Mouse (Mus musculus) midbrain, embryonic 10.5 days (tissue): ENCODE results near the gene Scaf4. TPM values are rescaled to one million over a fixed set of nuclear protein-coding genes. Genes with fewer than 3 reads are reported as not detected.
A peak's percentile ranks its signal among the peaks of the same experiment; 100 is the strongest.

Experiments
- DNase-seq: peaks from one replicate; pipeline ENCODE4 v3.0.0-alpha.2; 2017; ENCODE audit warnings: low spot score
- H3K27ac ChIP-seq: fragments of 300-500 bp; sonication (generic); replicated peaks from 2 replicates; pipeline ENCODE4 v1.5.1; 2016; ENCODE audit warnings: mild to moderate bottlenecking
- H3K27me3 ChIP-seq: fragments of 300-500 bp; sonication (generic); 2 replicates; pipeline ENCODE4 v1.6.1; 2016; ENCODE audit warnings: low read depth, mild to moderate bottlenecking; ENCODE audit not compliant: poor library complexity, severe bottlenecking
- H3K36me3 ChIP-seq: fragments of 300-500 bp; sonication (generic); 2 replicates; pipeline ENCODE4 v1.6.1; 2016; ENCODE audit warnings: mild to moderate bottlenecking, moderate library complexity
- H3K4me1 ChIP-seq: fragments of 300-500 bp; sonication (generic); 2 replicates; pipeline ENCODE4 v1.6.1; 2016
- H3K4me3 ChIP-seq: fragments of 300-500 bp; sonication (generic); 2 replicates; pipeline ENCODE4 v1.5.1; 2016; ENCODE audit warnings: mild to moderate bottlenecking, moderate library complexity
- H3K9me3 ChIP-seq: fragments of 300-500 bp; sonication (generic); replicated peaks from 2 replicates; pipeline ENCODE4 v1.6.1; 2016; ENCODE audit warnings: mild to moderate bottlenecking
- WGBS: fragments of 180-500 bp; shearing (Covaris S2); methylation state at CpG from one replicate; pipeline ENCODE4 v1.1.7; 2016; 5-methylcytosine and 5-hydroxymethylcytosine counted together
- polyA plus RNA-seq: library from polyadenylated mRNA; unstranded; fragments of >200 nt; fragmentation: Nextera tagmentation; extraction: Ambion mirVana; gene quantifications from 2 replicates; pipeline ENCODE4 v1.2.1, GENCODE M21; 2016

The Scaf4 gene
- polyA plus RNA-seq, 1 experiment from 2014 or later = 34.6 TPM

GRCm38 (mm10) chr16:90282620-90283265 lies 1.6 kb downstream of the Scaf4 start:
- peak overlapping the region; percentile 99 for H3K27ac ChIP-seq
- WGBS = 37% methylated on average over 14 of the region's 14 CpGs

DNA sequence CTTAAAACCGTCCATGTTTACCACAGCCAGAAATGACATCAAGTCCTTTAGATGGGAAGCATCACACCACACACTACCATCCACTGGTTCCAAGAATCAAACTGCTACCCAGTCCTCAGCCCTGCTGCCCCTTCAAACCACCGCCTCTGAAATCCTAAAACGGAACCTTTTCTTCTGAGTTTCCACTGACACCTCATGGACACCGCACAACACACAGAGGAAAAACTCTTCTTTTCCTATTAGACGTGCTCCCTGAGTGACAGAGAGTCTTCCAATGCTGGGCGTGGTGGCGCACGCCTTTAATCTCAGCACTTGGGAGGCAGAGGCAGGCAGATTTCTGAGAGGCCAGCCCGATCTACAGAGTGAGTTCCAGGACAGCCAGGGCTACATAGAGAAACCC lies 2.9 kb downstream of the Scaf4 start:
- Histone ChIP-seq H3K4me3 (0 out of 2 replicates have a peak overlapping the region, but pooled peaks have one; percentile 16), H3K27ac (no peak overlapping the region), H3K27me3 (no peaks in the 10 kb centered on the region), H3K9me3 (no peaks in the 10 kb centered on the region), H3K4me1 (peaks cover 54% of the 10 kb centered on the region), H3K36me3 (peaks cover 6% of the 10 kb centered on the region; the same call in 1 of the 2 replicates)
- WGBS = 91% methylated on average over 9 of the region's 9 CpGs
- no peak for DNase-seq

More at GRCm38 (mm10) chr16:90282620-90283265, 1.6 kb downstream of the Scaf4 start:
- Histone ChIP-seq H3K9me3 (no peaks in the 10 kb centered on the region), H3K27me3 (no peaks in the 10 kb centered on the region), H3K36me3 (peaks cover 6% of the 10 kb centered on the region; the same call in 1 of the 2 replicates), H3K4me1 (peaks cover 54% of the 10 kb centered on the region), H3K4me3 (peak overlapping the region; percentile 100)
- DNase-seq = no peak

DNA sequence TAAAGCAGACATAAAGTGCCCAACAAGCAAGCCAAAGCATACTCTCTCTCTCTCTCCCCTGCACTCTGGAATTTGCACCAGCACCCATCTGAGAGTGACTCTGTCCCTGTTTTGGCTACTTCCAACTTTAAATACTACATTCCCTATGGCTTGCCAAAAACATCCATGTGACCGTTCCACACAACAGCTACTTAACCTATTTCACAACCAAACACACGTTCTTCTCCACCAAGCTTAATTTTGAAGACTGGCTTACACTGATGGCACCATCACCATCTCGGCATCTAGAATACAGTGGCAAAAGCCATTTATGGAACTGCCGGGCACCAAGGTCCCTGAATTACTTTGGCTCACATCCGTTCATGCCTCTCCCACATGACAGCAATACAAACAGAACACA lies 3.3 kb downstream of the Scaf4 start:
- no peaks in the 10 kb centered on the region for H3K9me3 ChIP-seq
- no peak overlapping the region for H3K27ac ChIP-seq
- H3K27me3 ChIP-seq = no peaks in the 10 kb centered on the region
- no peak overlapping the region for H3K4me3 ChIP-seq
- DNase-seq = no peak
- H3K4me1 ChIP-seq = peaks cover 54% of the 10 kb centered on the region
- WGBS = 91% methylated on average over 5 of the region's 5 CpGs
- H3K36me3 ChIP-seq = peaks cover 6% of the 10 kb centered on the region; the same call in 1 of the 2 replicates

DNA sequence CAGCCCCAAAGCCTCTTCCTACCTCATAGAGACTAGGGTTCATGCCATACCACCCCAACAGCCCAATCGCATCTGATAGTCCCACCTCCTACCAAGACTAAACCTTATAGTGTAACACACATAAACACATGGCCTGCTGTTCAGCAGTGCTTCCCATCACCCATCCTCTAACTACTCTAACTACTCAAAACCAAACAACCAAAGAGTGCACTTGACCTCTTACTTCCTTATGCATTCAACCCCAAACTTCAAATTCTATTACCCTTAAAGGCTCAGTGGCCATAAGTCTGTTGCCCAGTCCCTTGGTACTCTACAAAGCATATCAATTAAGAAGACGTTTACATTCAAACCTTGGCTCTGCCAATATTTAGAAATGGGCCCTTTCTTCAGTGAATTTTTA lies 3.8 kb downstream of the Scaf4 start:
- WGBS = 75% methylated on average over 2 of the region's 2 CpGs
- H3K27ac ChIP-seq = no peak overlapping the region
- no peaks in the 10 kb centered on the region for H3K27me3 ChIP-seq
- peaks cover 54% of the 10 kb centered on the region for H3K4me1 ChIP-seq
- H3K4me3 ChIP-seq = no peak overlapping the region
- H3K36me3 ChIP-seq = peaks cover 9% of the 10 kb centered on the region; the same call in 1 of the 2 replicates
- no peaks in the 10 kb centered on the region for H3K9me3 ChIP-seq
- DNase-seq = no peak

- Histone ChIP-seq H3K4me1 (peaks cover 40% of the 10 kb centered on the region), H3K27me3 (no peaks in the 10 kb centered on the region), H3K36me3 (peaks cover 13% of the 10 kb centered on the region), H3K9me3 (no peaks in the 10 kb centered on the region), H3K4me3 (no peak overlapping the region), H3K27ac (no peak overlapping the region)
- no peak for DNase-seq
- 83% methylated on average over 6 of the region's 6 CpGs for WGBS
These were observed 5.2 kb downstream of the Scaf4 start for GRCm38 (mm10) chr16:90279058-90279457.

DNA sequence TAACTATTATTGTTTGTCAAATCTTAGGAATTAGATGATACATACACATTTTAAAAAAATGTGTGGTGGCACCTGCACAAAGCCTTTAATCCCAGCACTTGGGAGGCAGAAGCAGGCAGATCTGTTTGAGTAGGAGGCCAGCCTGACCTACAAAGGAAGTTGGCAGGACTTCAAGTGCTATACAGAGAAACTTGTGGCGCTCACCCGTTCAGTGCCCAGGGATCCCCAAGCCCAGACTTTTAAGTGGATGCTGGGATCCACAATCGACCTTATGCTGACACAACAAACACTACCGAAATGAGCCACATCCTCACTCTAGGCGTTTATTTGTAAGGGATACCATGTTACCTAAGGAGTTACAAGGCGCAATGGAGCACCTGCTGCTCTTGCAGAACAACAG lies 8.8 kb downstream of the Scaf4 start:
- Histone ChIP-seq H3K4me3 (no peak overlapping the region), H3K27me3 (no peaks in the 10 kb centered on the region), H3K4me1 (peaks cover 14% of the 10 kb centered on the region), H3K27ac (no peak overlapping the region), H3K36me3 (peaks cover 23% of the 10 kb centered on the region), H3K9me3 (no peaks in the 10 kb centered on the region)
- no peak for DNase-seq
- 93% methylated on average over 6 of the region's 6 CpGs for WGBS

DNA sequence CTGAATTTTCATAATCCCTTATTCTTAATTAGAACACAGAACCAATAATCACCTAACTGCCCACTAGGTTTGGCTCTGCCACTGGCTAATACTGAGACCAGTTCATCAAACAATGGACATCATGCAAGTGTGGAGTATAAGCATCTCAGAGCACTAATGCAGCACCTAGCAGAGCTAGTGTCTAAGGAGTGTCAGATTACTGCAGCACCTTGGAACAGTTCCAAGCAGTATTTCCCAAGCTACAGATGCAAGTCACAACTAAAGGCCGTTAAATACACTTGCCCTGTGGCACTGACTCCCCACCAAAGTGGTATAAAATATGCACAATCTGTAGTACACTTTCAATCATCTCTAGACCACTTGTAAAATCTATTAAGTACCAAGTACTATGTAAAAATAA lies 17.7 kb downstream of the Scaf4 start:
- Histone ChIP-seq H3K9me3 (no peaks in the 10 kb centered on the region), H3K4me3 (no peak overlapping the region), H3K4me1 (no peaks in the 10 kb centered on the region), H3K27me3 (no peaks in the 10 kb centered on the region), H3K27ac (no peak overlapping the region), H3K36me3 (peaks cover 17% of the 10 kb centered on the region)
- no peak for DNase-seq
- 80% methylated on average over 1 of the region's 1 CpGs for WGBS

DNA sequence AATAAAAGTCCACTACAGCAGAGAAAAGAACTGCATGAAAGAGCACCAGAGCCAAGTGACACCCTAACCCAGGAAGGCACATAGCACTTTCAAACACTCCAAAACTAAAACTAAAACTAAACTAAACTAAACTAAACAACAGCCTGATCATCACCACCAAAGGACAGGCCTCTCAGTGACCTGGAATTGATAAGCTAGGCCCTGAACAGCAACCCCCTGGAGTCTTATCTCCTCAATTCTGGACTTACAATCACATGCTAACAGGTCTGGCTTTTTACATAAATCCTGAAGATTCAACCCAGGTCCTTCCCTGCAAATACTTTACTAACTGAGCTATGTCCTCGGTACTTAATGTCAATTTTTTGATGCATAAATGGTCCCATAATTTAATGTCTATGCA lies 19.2 kb downstream of the Scaf4 start:
- Histone ChIP-seq H3K4me1 (no peaks in the 10 kb centered on the region), H3K36me3 (peaks cover 32% of the 10 kb centered on the region), H3K27me3 (no peaks in the 10 kb centered on the region), H3K27ac (no peak overlapping the region), H3K4me3 (no peak overlapping the region), H3K9me3 (no peaks in the 10 kb centered on the region)
- DNase-seq = no peak
- WGBS = 86% methylated on average over 1 of the region's 1 CpGs

DNA sequence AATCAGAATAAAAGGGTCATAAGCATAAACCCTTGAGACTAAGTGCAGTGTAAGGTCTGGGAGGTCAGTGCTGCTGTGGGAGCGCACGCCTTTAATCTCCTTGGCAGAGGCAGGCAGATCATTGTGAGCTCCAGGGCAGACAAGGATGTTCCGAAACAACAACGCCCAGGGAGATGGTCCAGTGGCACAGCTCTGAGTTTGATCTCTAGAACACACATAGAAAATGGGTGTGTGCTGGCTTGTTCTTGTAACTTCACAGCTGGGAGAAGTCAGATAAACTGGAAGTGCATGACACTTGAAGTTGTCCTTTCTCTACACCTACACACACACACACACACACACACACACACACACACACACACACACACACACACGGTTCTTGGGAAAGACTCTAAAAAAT lies 20.3 kb downstream of the Scaf4 start:
- no peak overlapping the region for H3K27ac ChIP-seq
- no peak overlapping the region for H3K4me3 ChIP-seq
- no peaks in the 10 kb centered on the region for H3K4me1 ChIP-seq
- no peak for DNase-seq
- H3K27me3 ChIP-seq = no peaks in the 10 kb centered on the region
- whole genome bisulfite sequencing = 84% methylated on average over 5 of the region's 5 CpGs
- H3K9me3 ChIP-seq = no peaks in the 10 kb centered on the region
- H3K36me3 ChIP-seq = peaks cover 42% of the 10 kb centered on the region

GRCm38 (mm10) chr16:90261791-90262190 lies 22.5 kb downstream of the Scaf4 start:
- H3K27ac ChIP-seq = no peak overlapping the region
- H3K36me3 ChIP-seq = peaks cover 65% of the 10 kb centered on the region
- no peaks in the 10 kb centered on the region for H3K4me1 ChIP-seq
- no peak for DNase-seq
- H3K4me3 ChIP-seq = no peak overlapping the region
- H3K9me3 ChIP-seq = no peaks in the 10 kb centered on the region
- no peaks in the 10 kb centered on the region for H3K27me3 ChIP-seq
- 98% methylated on average over 2 of the region's 2 CpGs for WGBS

GRCm38 (mm10) chr16:90260097-90260496 lies 24.2 kb downstream of the Scaf4 start:
- Histone ChIP-seq H3K27ac (no peak overlapping the region), H3K27me3 (no peaks in the 10 kb centered on the region), H3K4me1 (no peaks in the 10 kb centered on the region), H3K4me3 (no peak overlapping the region), H3K9me3 (no peaks in the 10 kb centered on the region), H3K36me3 (peaks cover 80% of the 10 kb centered on the region)
- DNase-seq = no peak
- 98% methylated on average over 4 of the region's 4 CpGs for WGBS

DNA sequence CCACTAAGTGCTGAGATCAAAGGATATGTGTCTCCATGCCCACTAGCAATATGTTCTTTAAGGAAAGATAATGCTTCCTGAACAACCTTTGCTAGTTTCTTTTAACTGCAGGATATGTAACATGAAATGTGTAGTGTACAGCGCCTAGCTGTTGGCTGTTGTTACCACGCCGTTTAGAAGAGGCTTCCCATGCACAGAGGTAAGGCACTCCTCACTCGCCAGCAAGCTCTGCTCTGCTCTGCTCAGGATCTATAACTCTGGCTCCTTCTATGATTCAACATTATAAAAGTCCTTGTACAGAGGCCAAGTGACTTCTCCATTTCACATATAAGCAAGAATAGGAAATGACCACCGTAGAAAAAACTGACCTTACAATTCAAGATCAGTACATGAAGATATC lies 24.7 kb downstream of the Scaf4 start:
- no peaks in the 10 kb centered on the region for H3K4me1 ChIP-seq
- peaks cover 85% of the 10 kb centered on the region for H3K36me3 ChIP-seq
- no peak overlapping the region for H3K4me3 ChIP-seq
- H3K27ac ChIP-seq = no peak overlapping the region
- 94% methylated on average over 5 of the region's 5 CpGs for WGBS
- no peak for DNase-seq
- H3K9me3 ChIP-seq = no peaks in the 10 kb centered on the region
- no peaks in the 10 kb centered on the region for H3K27me3 ChIP-seq

- Histone ChIP-seq H3K36me3 (peaks cover 92% of the 10 kb centered on the region), H3K27me3 (no peaks in the 10 kb centered on the region), H3K4me1 (no peaks in the 10 kb centered on the region), H3K4me3 (no peak overlapping the region), H3K27ac (no peak overlapping the region), H3K9me3 (no peaks in the 10 kb centered on the region)
- 92% methylated on average over 7 of the region's 7 CpGs for WGBS
- no peak for DNase-seq
These were observed 25.4 kb downstream of the Scaf4 start for GRCm38 (mm10) chr16:90258950-90259349.
